Mouse (Mus musculus) bone marrow macrophage, adult 2 months (primary cell): ENCODE measurements around the gene Sprn.

Experiments
- CTCF ChIP-seq: IDR thresholded peaks from 2 replicates; pipeline ENCODE4 v1.5.1; 2012; ENCODE audit warnings: low read depth, mild to moderate bottlenecking, low read length, moderate library complexity
- POLR2A ChIP-seq: IDR thresholded peaks from 2 replicates; pipeline ENCODE4 v1.6.1; 2012; ENCODE audit warnings: mild to moderate bottlenecking, low read depth, low read length, borderline replicate concordance

GRCm38 (mm10) chr7:140127911-140128310 lies 26.8 kb downstream of the Sprn start:
- TF ChIP-seq POLR2A = no peak
- TF ChIP-seq CTCF = no peak
